In genomic region chr5:3970936-3971335, GRCm38 (mm10) we compare ENCODE assay signal across 29 mouse cellular contexts.
"Had no signal": no experiment of that assay in that cellular context is flagged by ENCODE, and none has a peak within 500 bp of the region (broad histone marks: within the 10 kb centered on the region; RNA-seq: fewer than 3 reads in every experiment).

No protein-coding gene starts in this region.

- H3K27me3 ChIP-seq: embryonic facial prominence, embryonic 12.5 days; embryonic facial prominence, embryonic 13.5 days; embryonic facial prominence, embryonic 15.5 days; forebrain, embryonic 12.5 days; forebrain, embryonic 13.5 days; forebrain, embryonic 15.5 days had no signal

- H3K9me3 ChIP-seq: embryonic facial prominence, embryonic 10.5 days; embryonic facial prominence, embryonic 12.5 days; embryonic facial prominence, embryonic 13.5 days; embryonic facial prominence, embryonic 15.5 days; forebrain, embryonic 10.5 days; forebrain, embryonic 12.5 days; forebrain, embryonic 13.5 days; forebrain, embryonic 15.5 days had no signal

- H3K4me2 ChIP-seq: embryonic facial prominence, embryonic 12.5 days; embryonic facial prominence, embryonic 13.5 days; embryonic facial prominence, embryonic 15.5 days; forebrain, embryonic 12.5 days; forebrain, embryonic 13.5 days; forebrain, embryonic 15.5 days had no signal

- H3K9ac ChIP-seq: embryonic facial prominence, embryonic 12.5 days; embryonic facial prominence, embryonic 13.5 days; embryonic facial prominence, embryonic 15.5 days; forebrain, embryonic 12.5 days; forebrain, embryonic 13.5 days; forebrain, embryonic 15.5 days; forebrain, postnatal 0 days had no signal

- ATAC-seq: forebrain, embryonic 13.5 days; forebrain, embryonic 14.5 days; forebrain, embryonic 15.5 days; forebrain, embryonic 16.5 days; forebrain, postnatal 0 days had no signal

- H3K4me3 ChIP-seq: embryonic facial prominence, embryonic 10.5 days; embryonic facial prominence, embryonic 12.5 days; embryonic facial prominence, embryonic 13.5 days; embryonic facial prominence, embryonic 15.5 days; erythroblast, embryonic 14.5 days; forebrain, embryonic 10.5 days; forebrain, embryonic 12.5 days; forebrain, embryonic 13.5 days; forebrain, embryonic 15.5 days; gastrocnemius, adult 2 months; heart, adult 2 months had no signal

- H3K27ac ChIP-seq: embryonic facial prominence, embryonic 10.5 days; embryonic facial prominence, embryonic 12.5 days; embryonic facial prominence, embryonic 13.5 days; embryonic facial prominence, embryonic 15.5 days; forebrain, embryonic 10.5 days; forebrain, embryonic 12.5 days; forebrain, embryonic 13.5 days; forebrain, embryonic 15.5 days; gastrocnemius, adult 2 months; heart, adult 2 months had no signal

- DNase-seq: cerebellum, adult 2 months; cerebellum, adult 8-10 months; cerebellum, adult 9-10 months; cerebellum, adult 9-11 months; cerebellum, postnatal 10 days; cerebellum, postnatal 14 days; cerebellum, postnatal 25 days; cerebellum, postnatal 36 days; embryo, embryonic 11 days; forebrain, postnatal 0 days; gastrocnemius, adult 2 months; gastrocnemius, postnatal 10 days; gastrocnemius, postnatal 14 days; gastrocnemius, postnatal 25 days; gastrocnemius, postnatal 36 days; heart, adult 11 months; heart, adult 18-20 months; heart, adult 2 months had no signal

- H3K4me1 ChIP-seq: embryonic facial prominence, embryonic 10.5 days; embryonic facial prominence, embryonic 12.5 days; embryonic facial prominence, embryonic 13.5 days; embryonic facial prominence, embryonic 15.5 days; forebrain, embryonic 10.5 days; forebrain, embryonic 12.5 days; forebrain, embryonic 13.5 days; forebrain, embryonic 15.5 days had no signal
